Mouse (Mus musculus) neural tube, embryonic 11.5 days (tissue): ENCODE measurements around the gene BC107364. TPM values are rescaled to one million over a fixed set of nuclear protein-coding genes. Genes with fewer than 3 reads are reported as not detected.
"Not testable (repeated sequence)": the region's sequence is repeated elsewhere in the genome, so short reads cannot be mapped to it uniquely, and the experiment has no call there.

ENCODE experiments used
- ATAC-seq: fragments of 200-750 bp; cut with Nextera tagmentation; 2 replicates; pipeline ENCODE4 v1.8.0; 2017; ENCODE audit warnings: moderate number of reproducible peaks, mild to moderate bottlenecking, moderate TSS enrichment, moderate library complexity; ENCODE audit not compliant: insufficient read depth, low FRiP score, low TSS enrichment
- DNase-seq: peaks from one replicate; pipeline ENCODE4 v3.0.0-alpha.2; 2015; ENCODE audit warnings: low spot score
- H3K27ac ChIP-seq: fragments of 300-500 bp; sonication (generic); 2 replicates; pipeline ENCODE4 v1.5.1; 2014; ENCODE audit warnings: low read depth, mild to moderate bottlenecking, low read length
- H3K27me3 ChIP-seq: fragments of 300-500 bp; sonication (generic); 2 replicates; pipeline ENCODE4 v1.6.1; 2014; ENCODE audit warnings: mild to moderate bottlenecking, low read length, mixed read lengths; ENCODE audit not compliant: control insufficient read depth, insufficient read depth
- H3K36me3 ChIP-seq: fragments of 300-500 bp; sonication (generic); 2 replicates; pipeline ENCODE4 v1.6.1; 2014; ENCODE audit warnings: mild to moderate bottlenecking, low read length, moderate library complexity, mixed read lengths; ENCODE audit not compliant: control insufficient read depth, insufficient read depth
- H3K4me1 ChIP-seq: fragments of 300-500 bp; sonication (generic); 2 replicates; pipeline ENCODE4 v1.6.1; 2014; ENCODE audit warnings: low read length, mixed read lengths; ENCODE audit not compliant: control insufficient read depth, insufficient read depth
- H3K4me2 ChIP-seq: fragments of 300-500 bp; sonication (generic); 2 replicates; pipeline ENCODE4 v1.6.1; 2014; ENCODE audit warnings: low read depth, mild to moderate bottlenecking, moderate library complexity
- H3K4me3 ChIP-seq: fragments of 300-500 bp; sonication (generic); 2 replicates; pipeline ENCODE4 v1.5.1; 2014; ENCODE audit warnings: low read depth, low read length
- H3K9ac ChIP-seq: fragments of 300-500 bp; sonication (generic); 2 replicates; pipeline ENCODE4 v1.6.1; 2014; ENCODE audit warnings: mild to moderate bottlenecking, low read length
- H3K9me3 ChIP-seq: fragments of 300-500 bp; sonication (generic); 2 replicates; pipeline ENCODE4 v1.6.1; 2016; ENCODE audit warnings: low read length; ENCODE audit not compliant: control insufficient read depth
- WGBS: fragments of 180-500 bp; shearing (Covaris S2); extraction: QIAGEN DNeasy Blood & Tissue Kit; methylation state at CpG from one replicate; pipeline ENCODE4 v1.1.7; 2014; 5-methylcytosine and 5-hydroxymethylcytosine counted together
- polyA plus RNA-seq: library from polyadenylated mRNA; unstranded; fragments of >200 nt; fragmentation: Nextera tagmentation; extraction: Ambion mirVana; gene quantifications from 2 replicates; pipeline ENCODE4 v1.2.1, GENCODE M21; 2014

Gene BC107364
- polyA plus RNA-seq, 1 experiment from 2014 or later, result not detected

- Histone ChIP-seq H3K4me1 (no peaks in the 10 kb centered on the region), H3K36me3 (no peaks in the 10 kb centered on the region), H3K9ac (no peak overlapping the region), H3K9me3 (no peaks in the 10 kb centered on the region), H3K27me3 (peaks cover 7% of the 10 kb centered on the region; the same call in 1 of the 2 replicates), H3K4me2 (no peak overlapping the region), H3K4me3 (no peak overlapping the region), H3K27ac (no peak overlapping the region)
- ATAC-seq, result no peak
- no peak for DNase-seq
- WGBS, result 89% methylated on average over 3 of the region's 3 CpGs
These were observed 29.8 kb upstream of the BC107364 start for GRCm38 (mm10) chr3:96481856-96482255.

GRCm38 (mm10) chr3:96480684-96481270 lies 28.7 kb upstream of the BC107364 start:
- H3K4me3 ChIP-seq, result no peak overlapping the region
- H3K27me3 ChIP-seq, result peaks cover 15% of the 10 kb centered on the region
- no peak overlapping the region for H3K4me2 ChIP-seq
- H3K9me3 ChIP-seq, result no peaks in the 10 kb centered on the region
- H3K9ac ChIP-seq, result no peak overlapping the region
- H3K36me3 ChIP-seq, result no peaks in the 10 kb centered on the region
- ATAC-seq (no peak), DNase-seq (no peak)
- 84% methylated on average over 4 of the region's 4 CpGs for WGBS
- no peak overlapping the region for H3K27ac ChIP-seq
- no peaks in the 10 kb centered on the region for H3K4me1 ChIP-seq

- Histone ChIP-seq H3K4me3 (no peak overlapping the region), H3K36me3 (no peaks in the 10 kb centered on the region), H3K9ac (no peak overlapping the region), H3K4me1 (peaks cover 5% of the 10 kb centered on the region; the same call in 1 of the 2 replicates), H3K4me2 (no peak overlapping the region), H3K27me3 (peaks cover 31% of the 10 kb centered on the region), H3K27ac (no peak overlapping the region), H3K9me3 (no peaks in the 10 kb centered on the region)
- ATAC-seq (no peak), DNase-seq (no peak)
- WGBS, result 40% methylated on average over 3 of the region's 3 CpGs
These were observed 27.1 kb upstream of the BC107364 start for GRCm38 (mm10) chr3:96479249-96479648.

GRCm38 (mm10) chr3:96477558-96477957 lies 25.5 kb upstream of the BC107364 start:
- Histone ChIP-seq H3K27ac (no peak overlapping the region), H3K27me3 (peaks cover 36% of the 10 kb centered on the region), H3K4me1 (peaks cover 5% of the 10 kb centered on the region; the same call in 1 of the 2 replicates), H3K9me3 (no peaks in the 10 kb centered on the region), H3K4me2 (no peak overlapping the region), H3K4me3 (no peak overlapping the region), H3K9ac (no peak overlapping the region), H3K36me3 (no peaks in the 10 kb centered on the region)
- 66% methylated on average over 6 of the region's 6 CpGs for WGBS
- DNase-seq (no peak), ATAC-seq (no peak)

- Histone ChIP-seq H3K4me1 (peaks cover 5% of the 10 kb centered on the region; the same call in 1 of the 2 replicates), H3K4me3 (no peak overlapping the region), H3K9me3 (no peaks in the 10 kb centered on the region), H3K27ac (no peak overlapping the region), H3K27me3 (peaks cover 36% of the 10 kb centered on the region), H3K4me2 (no peak overlapping the region), H3K36me3 (no peaks in the 10 kb centered on the region), H3K9ac (no peak overlapping the region)
- WGBS, result 37% methylated on average over 3 of the region's 3 CpGs
- no peak for DNase-seq
- ATAC-seq, result no peak
These were observed 25.0 kb upstream of the BC107364 start for GRCm38 (mm10) chr3:96477084-96477483.

- no peaks in the 10 kb centered on the region for H3K36me3 ChIP-seq
- 2% methylated on average over 44 of the region's 44 CpGs for WGBS
- H3K4me3 ChIP-seq, result peak overlapping the region; percentile 36
- H3K27me3 ChIP-seq, result peaks cover 36% of the 10 kb centered on the region
- no peak for ATAC-seq
- peak; percentile 32 for DNase-seq
- peak overlapping the region; percentile 35 for H3K9ac ChIP-seq
- H3K9me3 ChIP-seq, result no peaks in the 10 kb centered on the region
- peaks cover 5% of the 10 kb centered on the region; the same call in 1 of the 2 replicates for H3K4me1 ChIP-seq
- H3K27ac ChIP-seq, result no peak overlapping the region
- peak overlapping the region; percentile 76 for H3K4me2 ChIP-seq
These were observed 23.0 kb upstream of the BC107364 start for GRCm38 (mm10) chr3:96474909-96475655.

- not testable (repeated sequence) for H3K27ac ChIP-seq, DNase-seq, H3K9ac ChIP-seq, H3K9me3 ChIP-seq, ATAC-seq, H3K36me3 ChIP-seq, H3K4me1 ChIP-seq, H3K4me2 ChIP-seq, H3K4me3 ChIP-seq
- peaks cover 36% of the 10 kb centered on the region for H3K27me3 ChIP-seq
- WGBS, result 82% methylated on average over 3 of the region's 3 CpGs
These were observed 21.4 kb upstream of the BC107364 start for GRCm38 (mm10) chr3:96473556-96473955.

- no peak for DNase-seq
- H3K27me3 ChIP-seq, result peaks cover 29% of the 10 kb centered on the region
- no peak overlapping the region for H3K4me3 ChIP-seq
- no peak overlapping the region for H3K4me2 ChIP-seq
- ATAC-seq, result no peak
- H3K9me3 ChIP-seq, result no peaks in the 10 kb centered on the region
- H3K27ac ChIP-seq, result no peak overlapping the region
- H3K4me1 ChIP-seq, result peaks cover 5% of the 10 kb centered on the region; the same call in 1 of the 2 replicates
- 85% methylated on average over 5 of the region's 5 CpGs for WGBS
- H3K36me3 ChIP-seq, result no peaks in the 10 kb centered on the region
- H3K9ac ChIP-seq, result no peak overlapping the region
These were observed 20.0 kb upstream of the BC107364 start for GRCm38 (mm10) chr3:96472066-96472465.

GRCm38 (mm10) chr3:96469626-96470025 lies 17.5 kb upstream of the BC107364 start:
- Histone ChIP-seq H3K4me3 (no peak overlapping the region), H3K4me2 (no peak overlapping the region), H3K27ac (no peak overlapping the region), H3K36me3 (no peaks in the 10 kb centered on the region), H3K27me3 (peaks cover 9% of the 10 kb centered on the region), H3K9ac (no peak overlapping the region), H3K4me1 (peaks cover 1% of the 10 kb centered on the region; the same call in 1 of the 2 replicates), H3K9me3 (no peaks in the 10 kb centered on the region)
- 79% methylated on average over 3 of the region's 3 CpGs for WGBS
- no peak for DNase-seq
- ATAC-seq, result no peak
